Mouse (Mus musculus) olfactory bulb, adult 2 months (tissue): ENCODE data around the gene Car8. TPM values are rescaled to one million over a fixed set of nuclear protein-coding genes. Genes with fewer than 3 reads are reported as not detected.

ENCODE experiments used
- H3K27ac ChIP-seq: fragments of 200-500 bp; 2 replicates; pipeline ENCODE4 v1.5.1; 2012; ENCODE audit warnings: low read depth, low read length; ENCODE audit not compliant: insufficient read depth
- H3K4me1 ChIP-seq: fragments of 200-500 bp; 2 replicates; pipeline ENCODE4 v1.6.1; 2012; ENCODE audit warnings: low read length; ENCODE audit not compliant: control insufficient read depth, insufficient read depth
- H3K4me3 ChIP-seq: fragments of 200-500 bp; 2 replicates; pipeline ENCODE4 v1.5.1; 2012; ENCODE audit warnings: mild to moderate bottlenecking, low read depth, low read length, moderate library complexity; ENCODE audit not compliant: insufficient read depth
- CTCF ChIP-seq: fragments of 200-500 bp; IDR thresholded peaks from 2 replicates; pipeline ENCODE4 v1.5.1; 2012; ENCODE audit warnings: low read depth, mild to moderate bottlenecking, low read length, moderate library complexity; ENCODE audit not compliant: insufficient read depth
- POLR2A ChIP-seq: fragments of 200-500 bp; IDR thresholded peaks from 2 replicates; pipeline ENCODE4 v1.6.1; 2012; ENCODE audit warnings: mild to moderate bottlenecking, low read depth, low read length, moderate library complexity; ENCODE audit not compliant: insufficient read depth
- WGBS: fragments of 180-500 bp; shearing (Covaris S2); methylation state at CpG from one replicate; pipeline ENCODE4 v1.1.7; 2018; 5-methylcytosine and 5-hydroxymethylcytosine counted together
- polyA plus RNA-seq: library from polyadenylated mRNA; stranded (reverse); fragments of >200 nt; gene quantifications from 2 replicates; pipeline ENCODE4 v1.2.4, GENCODE M21; 2012; ENCODE audit warnings: low replicate concordance; ENCODE audit not compliant: missing spikeins, insufficient read depth, insufficient read length

Gene Car8
- not detected in 2 replicates for polyA plus RNA-seq

DNA sequence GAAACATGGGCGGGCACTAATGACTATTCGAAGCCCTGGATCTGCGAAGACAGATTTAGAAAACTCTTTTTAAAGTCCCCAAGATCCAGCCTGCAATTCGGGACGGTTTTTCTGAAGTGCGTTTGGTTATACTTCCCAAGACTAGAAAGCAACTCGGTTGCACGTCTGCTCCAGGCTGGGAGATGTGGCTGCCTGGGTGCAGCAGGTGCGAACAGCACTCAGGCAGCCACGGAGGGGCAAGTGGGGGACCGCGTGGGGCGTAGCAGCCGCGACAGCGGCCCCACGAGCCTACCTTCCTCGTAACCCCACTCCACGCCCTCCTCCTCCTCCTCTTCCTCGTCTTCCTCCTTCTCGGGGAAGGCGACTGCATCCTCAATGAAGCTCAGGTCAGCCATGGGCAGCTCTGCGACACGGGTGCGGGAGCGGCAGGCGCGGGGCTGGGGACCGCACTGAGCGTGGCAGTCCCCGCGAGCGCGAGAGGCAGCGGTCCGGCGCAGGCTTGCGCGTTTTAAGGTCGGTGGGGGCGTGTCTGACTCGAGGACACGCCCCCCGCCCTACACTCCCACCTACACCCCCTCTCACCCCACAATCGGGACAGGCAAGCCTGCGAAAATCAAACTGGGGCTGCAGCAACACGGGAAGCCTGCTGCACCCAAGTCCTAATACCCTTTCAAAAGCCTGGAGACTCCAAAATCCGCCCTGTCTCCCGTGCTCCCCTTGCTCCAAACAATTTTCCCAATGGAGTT, at the start of gene Car8:
TSS of gene Car8 (minus strand) at position 482 of the 746 bp plus-strand sequence.
- Histone ChIP-seq H3K4me3 (peak within 1 kb of the TSS; percentile 86), H3K4me1 (peaks cover 10% of the 10 kb centered on the region), H3K27ac (no peak within 1 kb of the TSS)
- TF ChIP-seq POLR2A: no peak
- no peak for TF ChIP-seq CTCF
- WGBS: under 1% methylated on average over 49 of the region's 49 CpGs

DNA sequence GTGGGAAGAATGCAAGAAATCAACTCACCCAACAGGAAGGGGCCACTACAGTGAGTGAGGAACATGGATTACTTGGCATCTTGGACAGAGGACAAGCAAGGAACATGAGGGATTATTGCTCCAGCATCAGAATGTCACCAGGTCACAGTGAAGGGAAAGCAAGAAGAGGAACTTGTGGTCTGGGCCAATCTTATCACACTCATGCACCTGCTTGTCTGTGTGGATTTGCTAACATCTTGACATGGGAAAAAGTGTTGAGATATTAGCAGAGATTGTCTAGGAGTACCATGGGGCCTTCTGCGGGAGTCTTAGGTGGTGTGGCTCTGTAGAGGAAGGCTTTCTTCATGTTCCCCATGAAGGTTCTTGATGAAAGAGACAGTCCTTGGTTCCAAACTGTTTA, 46.1 kb upstream of the Car8 start:
- no peak overlapping the region for H3K27ac ChIP-seq
- H3K4me1 ChIP-seq: no peaks in the 10 kb centered on the region
- WGBS: 100% methylated on average over 1 of the region's 1 CpGs
- H3K4me3 ChIP-seq: no peak overlapping the region
- TF ChIP-seq CTCF (no peak), POLR2A (no peak)

- Histone ChIP-seq H3K27ac (no peak overlapping the region), H3K4me1 (no peaks in the 10 kb centered on the region), H3K4me3 (no peak overlapping the region)
- TF ChIP-seq CTCF: no peak
- no peak for TF ChIP-seq POLR2A
- 98% methylated on average over 2 of the region's 2 CpGs for WGBS
Observed at GRCm38 (mm10) chr4:8278159-8278558, 39.3 kb upstream of the Car8 start.

- Histone ChIP-seq H3K27ac (no peak overlapping the region), H3K4me1 (no peaks in the 10 kb centered on the region), H3K4me3 (no peak overlapping the region)
- 77% methylated on average over 3 of the region's 3 CpGs for WGBS
- no peak for TF ChIP-seq POLR2A
Observed at GRCm38 (mm10) chr4:8249805-8250204, 11.0 kb upstream of the Car8 start.

DNA sequence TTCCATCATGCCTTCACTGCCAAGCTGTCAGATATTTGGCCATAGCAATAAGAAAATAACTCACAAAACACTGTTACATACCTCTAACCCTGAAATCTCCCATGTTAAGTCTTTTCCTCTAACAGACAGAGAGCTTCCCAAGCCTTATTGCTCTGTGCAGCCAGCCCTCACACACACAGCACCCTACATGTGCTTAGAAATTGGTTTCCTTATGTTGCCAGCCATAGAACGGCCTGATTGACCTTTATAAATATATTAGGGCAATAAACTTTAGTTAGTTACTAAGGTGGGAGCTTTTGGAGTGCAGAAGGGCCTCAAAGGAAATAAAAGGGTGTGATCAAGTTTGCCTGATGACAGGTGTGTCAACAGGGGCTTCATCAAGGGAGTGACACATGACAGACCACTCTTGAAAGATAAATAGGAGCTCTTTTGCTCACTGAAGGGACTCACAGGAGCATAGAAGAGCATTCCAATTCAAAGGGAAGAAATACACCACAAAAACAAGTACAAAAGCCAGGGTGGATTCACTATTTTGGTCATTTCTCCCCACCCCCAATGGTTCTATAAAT, 6.7 kb upstream of the Car8 start:
- WGBS: 94% methylated on average over 1 of the region's 1 CpGs

GRCm38 (mm10) chr4:8245062-8245461, 6.2 kb upstream of the Car8 start:
- TF ChIP-seq POLR2A (no peak), CTCF (no peak)
- 92% methylated on average over 3 of the region's 3 CpGs for WGBS

More for the DNA sequence above, 6.7 kb upstream of the Car8 start:
- H3K4me3 ChIP-seq: no peak overlapping the region
- H3K27ac ChIP-seq: no peak overlapping the region
- H3K4me1 ChIP-seq: no peaks in the 10 kb centered on the region
- no peak for TF ChIP-seq POLR2A

GRCm38 (mm10) chr4:8239699-8240098, 858 bp upstream of the Car8 start:
- 87% methylated on average over 11 of the region's 11 CpGs for WGBS
- Histone ChIP-seq H3K4me3 (no peak overlapping the region), H3K4me1 (peaks cover 10% of the 10 kb centered on the region), H3K27ac (no peak overlapping the region)
- TF ChIP-seq CTCF (no peak), POLR2A (no peak)

More at GRCm38 (mm10) chr4:8245062-8245461, 6.2 kb upstream of the Car8 start:
- Histone ChIP-seq H3K4me3 (no peak overlapping the region), H3K27ac (no peak overlapping the region), H3K4me1 (no peaks in the 10 kb centered on the region)

- no peak for TF ChIP-seq POLR2A
- TF ChIP-seq CTCF: no peak
- Histone ChIP-seq H3K4me1 (peaks cover 10% of the 10 kb centered on the region), H3K27ac (no peak overlapping the region), H3K4me3 (peak overlapping the region; percentile 86)
- WGBS: 36% methylated on average over 11 of the region's 11 CpGs
Observed at GRCm38 (mm10) chr4:8239306-8239670, 447 bp upstream of the Car8 start.

- Histone ChIP-seq H3K27ac (no peak overlapping the region), H3K4me1 (no peaks in the 10 kb centered on the region), H3K4me3 (no peak overlapping the region)
- 81% methylated on average over 12 of the region's 12 CpGs for WGBS
- TF ChIP-seq POLR2A (no peak), CTCF (no peak)
Observed at GRCm38 (mm10) chr4:8232393-8233111, 6.3 kb downstream of the Car8 start.
